Mouse (Mus musculus): ENCODE results near the gene Nbeal2. TPM values are rescaled to one million over a fixed set of nuclear protein-coding genes. Genes with fewer than 3 reads are reported as not detected.

The Nbeal2 gene
- polyA plus RNA-seq, 1 experiment from 2014 or later = 2.4 TPM

DNA sequence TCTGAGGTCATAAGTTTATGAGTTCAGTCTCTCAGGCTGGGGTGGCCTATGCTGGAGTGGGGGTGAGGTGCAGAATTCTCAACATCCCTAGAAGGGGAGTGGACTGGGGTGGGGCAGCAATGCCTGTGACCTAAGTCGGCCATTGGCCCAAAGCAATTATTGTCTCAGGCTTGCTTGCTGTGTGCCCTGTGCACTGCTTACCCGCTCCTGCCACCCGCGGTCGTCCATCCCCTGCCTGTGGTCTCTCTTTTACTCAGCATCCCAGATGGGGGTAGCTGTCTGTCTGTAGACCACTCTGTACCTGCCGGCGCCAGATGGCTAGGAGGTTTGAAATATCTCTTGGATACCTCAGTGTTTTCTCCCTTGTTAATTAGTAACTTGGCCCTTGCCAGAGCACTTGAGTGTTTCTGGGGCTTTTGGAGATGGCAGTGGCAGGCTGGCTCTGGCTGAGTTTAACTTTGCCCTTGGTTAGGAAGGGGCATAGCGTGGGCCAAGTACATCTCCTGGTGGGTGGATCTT, 35.4 kb upstream of the Nbeal2 start:
- Histone ChIP-seq H3K27ac (replicated peaks in 1 of 2; ENCODE audit: control insufficient read depth in 1 of 2, insufficient read depth in 1 of 2, low read depth in 2 of 2, low read length in 2 of 2) (no peak overlapping the region), H3K36me3 (ENCODE audit: control insufficient read depth, insufficient read depth, low read length) (peaks cover 15% of the 10 kb centered on the region; the same call in 1 of the 2 replicates), H3K9me3 (ENCODE audit: control insufficient read depth, low read length) (no peaks in the 10 kb centered on the region), H3K4me1 (ENCODE audit: control insufficient read depth in 2 of 2, insufficient read depth in 2 of 2, low read length in 2 of 2) (peaks cover 27% of the 10 kb centered on the region in 2 experiments), H3K27me3 (ENCODE audit: control insufficient read depth, insufficient read depth, low read length) (no peaks in the 10 kb centered on the region), H3K9ac (ENCODE audit: low read length) (no peak overlapping the region), H3K4me3 (ENCODE audit: control insufficient read depth in 1 of 2, insufficient read depth in 1 of 2, low read depth in 1 of 2, low read length in 2 of 2) (no peak overlapping the region), H3K4me2 (ENCODE audit: low read length) (no peak overlapping the region)
- 90% methylated on average over 8 of the region's 8 CpGs for WGBS
- no peak for ATAC-seq (ENCODE audit: insufficient number of reproducible peaks, insufficient read depth, low FRiP score, low read depth)

- Histone ChIP-seq H3K9ac (ENCODE audit: low read length) (no peak overlapping the region), H3K27me3 (ENCODE audit: control insufficient read depth, insufficient read depth, low read length) (no peaks in the 10 kb centered on the region), H3K36me3 (ENCODE audit: control insufficient read depth, insufficient read depth, low read length) (peaks cover 7% of the 10 kb centered on the region; the same call in 1 of the 2 replicates), H3K9me3 (ENCODE audit: control insufficient read depth, low read length) (no peaks in the 10 kb centered on the region), H3K4me2 (ENCODE audit: low read length) (no peak overlapping the region), H3K4me1 (ENCODE audit: control insufficient read depth in 2 of 2, insufficient read depth in 2 of 2, low read length in 2 of 2) (peaks cover 40 to 42% of the 10 kb centered on the region in 2 experiments), H3K4me3 (ENCODE audit: control insufficient read depth in 1 of 2, insufficient read depth in 1 of 2, low read depth in 1 of 2, low read length in 2 of 2) (no peak overlapping the region), H3K27ac (replicated peaks in 1 of 2; ENCODE audit: control insufficient read depth in 1 of 2, insufficient read depth in 1 of 2, low read depth in 2 of 2, low read length in 2 of 2) (no peak overlapping the region)
- WGBS = 91% methylated on average over 2 of the region's 2 CpGs
- ATAC-seq (ENCODE audit: insufficient number of reproducible peaks, insufficient read depth, low FRiP score, low read depth) = no peak
These were observed 33.9 kb upstream of the Nbeal2 start for GRCm38 (mm10) chr9:110687846-110688245.

- Histone ChIP-seq H3K4me3 (ENCODE audit: control insufficient read depth in 1 of 2, insufficient read depth in 1 of 2, low read depth in 1 of 2, low read length in 2 of 2) (no peak overlapping the region), H3K9me3 (ENCODE audit: control insufficient read depth, low read length) (no peaks in the 10 kb centered on the region), H3K36me3 (ENCODE audit: control insufficient read depth, insufficient read depth, low read length) (0 out of 2 replicates have a peak, but pooled peaks cover 2% of the 10 kb centered on the region), H3K9ac (ENCODE audit: low read length) (no peak overlapping the region), H3K27me3 (ENCODE audit: control insufficient read depth, insufficient read depth, low read length) (no peaks in the 10 kb centered on the region), H3K4me1 (ENCODE audit: control insufficient read depth in 2 of 2, insufficient read depth in 2 of 2, low read length in 2 of 2) (peaks cover 43 to 49% of the 10 kb centered on the region in 2 experiments), H3K4me2 (ENCODE audit: low read length) (no peak overlapping the region), H3K27ac (replicated peaks in 1 of 2; ENCODE audit: control insufficient read depth in 1 of 2, insufficient read depth in 1 of 2, low read depth in 2 of 2, low read length in 2 of 2) (no peak overlapping the region)
- WGBS = 67% methylated on average over 5 of the region's 5 CpGs
- ATAC-seq (ENCODE audit: insufficient number of reproducible peaks, insufficient read depth, low FRiP score, low read depth) = no peak
These were observed 33.1 kb upstream of the Nbeal2 start for GRCm38 (mm10) chr9:110687061-110687460.

DNA sequence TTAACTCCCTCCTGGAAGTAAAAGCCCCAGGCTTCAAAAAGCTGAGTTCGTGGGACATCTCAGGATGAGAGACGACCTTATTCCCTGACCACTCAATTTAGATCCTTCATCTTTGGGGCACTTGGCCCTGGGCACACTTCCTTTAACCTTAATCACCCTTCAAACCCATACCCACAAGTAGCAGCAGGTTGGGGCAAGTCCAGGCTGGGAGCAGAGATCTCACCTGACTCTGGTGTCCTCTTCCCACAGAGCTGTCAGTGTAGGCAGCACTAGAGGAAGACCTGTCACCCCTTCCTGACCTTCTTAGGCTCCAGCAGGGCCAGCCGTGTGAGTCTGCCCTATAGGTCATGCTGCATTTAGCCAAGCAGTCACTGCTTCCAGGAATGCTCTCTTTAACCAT, 32.5 kb upstream of the Nbeal2 start:
- WGBS = 52% methylated on average over 3 of the region's 3 CpGs
- ATAC-seq (ENCODE audit: insufficient number of reproducible peaks, insufficient read depth, low FRiP score, low read depth) = no peak
- Histone ChIP-seq H3K36me3 (ENCODE audit: control insufficient read depth, insufficient read depth, low read length) (0 out of 2 replicates have a peak, but pooled peaks cover 2% of the 10 kb centered on the region), H3K27ac (replicated peaks in 1 of 2; ENCODE audit: control insufficient read depth in 1 of 2, insufficient read depth in 1 of 2, low read depth in 2 of 2, low read length in 2 of 2) (no peak overlapping the region), H3K9me3 (ENCODE audit: control insufficient read depth, low read length) (no peaks in the 10 kb centered on the region), H3K27me3 (ENCODE audit: control insufficient read depth, insufficient read depth, low read length) (no peaks in the 10 kb centered on the region), H3K4me1 (ENCODE audit: control insufficient read depth in 2 of 2, insufficient read depth in 2 of 2, low read length in 2 of 2) (peaks cover 46 to 53% of the 10 kb centered on the region in 2 experiments), H3K4me3 (ENCODE audit: control insufficient read depth in 1 of 2, insufficient read depth in 1 of 2, low read depth in 1 of 2, low read length in 2 of 2) (no peak overlapping the region), H3K9ac (ENCODE audit: low read length) (no peak overlapping the region), H3K4me2 (ENCODE audit: low read length) (no peak overlapping the region)

- WGBS = 83% methylated on average over 5 of the region's 5 CpGs
- Histone ChIP-seq H3K27me3 (ENCODE audit: control insufficient read depth, insufficient read depth, low read length) (no peaks in the 10 kb centered on the region), H3K36me3 (ENCODE audit: control insufficient read depth, insufficient read depth, low read length) (0 out of 2 replicates have a peak, but pooled peaks cover 2% of the 10 kb centered on the region), H3K4me1 (ENCODE audit: control insufficient read depth in 2 of 2, insufficient read depth in 2 of 2, low read length in 2 of 2) (peaks cover 46 to 53% of the 10 kb centered on the region in 2 experiments), H3K4me3 (ENCODE audit: control insufficient read depth in 1 of 2, insufficient read depth in 1 of 2, low read depth in 1 of 2, low read length in 2 of 2) (no peak overlapping the region), H3K9me3 (ENCODE audit: control insufficient read depth, low read length) (no peaks in the 10 kb centered on the region), H3K9ac (ENCODE audit: low read length) (peak overlapping the region; percentile 70; the same call in 1 of the 2 replicates), H3K4me2 (ENCODE audit: low read length) (no peak overlapping the region), H3K27ac (replicated peaks in 1 of 2; ENCODE audit: control insufficient read depth in 1 of 2, insufficient read depth in 1 of 2, low read depth in 2 of 2, low read length in 2 of 2) (peak overlapping the region; percentile 87 to 99)
- ATAC-seq (ENCODE audit: insufficient number of reproducible peaks, insufficient read depth, low FRiP score, low read depth) = no peak
These were observed 31.6 kb upstream of the Nbeal2 start for GRCm38 (mm10) chr9:110685591-110685990.

GRCm38 (mm10) chr9:110685187-110685586, 31.2 kb upstream of the Nbeal2 start:
- no peak overlapping the region for H3K4me3 ChIP-seq (ENCODE audit: control insufficient read depth in 1 of 2, insufficient read depth in 1 of 2, low read depth in 1 of 2, low read length in 2 of 2)
- no peaks in the 10 kb centered on the region for H3K27me3 ChIP-seq (ENCODE audit: control insufficient read depth, insufficient read depth, low read length)
- H3K36me3 ChIP-seq (ENCODE audit: control insufficient read depth, insufficient read depth, low read length) = 0 out of 2 replicates have a peak, but pooled peaks cover 2% of the 10 kb centered on the region
- H3K4me2 ChIP-seq (ENCODE audit: low read length) = peak overlapping the region; percentile 56; the same call in 1 of the 2 replicates
- peak overlapping the region; percentile 70 for H3K9ac ChIP-seq (ENCODE audit: low read length)
- H3K27ac ChIP-seq (replicated peaks in 1 of 2; ENCODE audit: control insufficient read depth in 1 of 2, insufficient read depth in 1 of 2, low read depth in 2 of 2, low read length in 2 of 2) = peak overlapping the region; percentile 87 to 99
- no peaks in the 10 kb centered on the region for H3K9me3 ChIP-seq (ENCODE audit: control insufficient read depth, low read length)
- peaks cover 46 to 53% of the 10 kb centered on the region in 2 experiments for H3K4me1 ChIP-seq (ENCODE audit: control insufficient read depth in 2 of 2, insufficient read depth in 2 of 2, low read length in 2 of 2)
- WGBS = 90% methylated on average over 8 of the region's 8 CpGs
- no peak for ATAC-seq (ENCODE audit: insufficient number of reproducible peaks, insufficient read depth, low FRiP score, low read depth)

- 14% methylated on average over 6 of the region's 6 CpGs for WGBS
- H3K36me3 ChIP-seq (ENCODE audit: control insufficient read depth, insufficient read depth, low read length) = 0 out of 2 replicates have a peak, but pooled peaks cover 2% of the 10 kb centered on the region
- H3K9me3 ChIP-seq (ENCODE audit: control insufficient read depth, low read length) = no peaks in the 10 kb centered on the region
- H3K27ac ChIP-seq (replicated peaks in 1 of 2; ENCODE audit: control insufficient read depth in 1 of 2, insufficient read depth in 1 of 2, low read depth in 2 of 2, low read length in 2 of 2) = peak overlapping the region; percentile 87 to 99
- no peaks in the 10 kb centered on the region for H3K27me3 ChIP-seq (ENCODE audit: control insufficient read depth, insufficient read depth, low read length)
- ATAC-seq (ENCODE audit: insufficient number of reproducible peaks, insufficient read depth, low FRiP score, low read depth) = peak; percentile 70
- H3K4me2 ChIP-seq (ENCODE audit: low read length) = peak overlapping the region; percentile 56
- peak overlapping the region in 1 of 2 experiments; percentile 16; a peak in 2 of 4 replicates for H3K4me3 ChIP-seq (ENCODE audit: control insufficient read depth in 1 of 2, insufficient read depth in 1 of 2, low read depth in 1 of 2, low read length in 2 of 2)
- peaks cover 46 to 54% of the 10 kb centered on the region in 2 experiments for H3K4me1 ChIP-seq (ENCODE audit: control insufficient read depth in 2 of 2, insufficient read depth in 2 of 2, low read length in 2 of 2)
- H3K9ac ChIP-seq (ENCODE audit: low read length) = peak overlapping the region; percentile 70
These were observed 30.3 kb upstream of the Nbeal2 start for GRCm38 (mm10) chr9:110684100-110684831.
